Mouse (Mus musculus): ENCODE data around the gene BC048403.
A peak's percentile ranks its signal among the peaks of the same experiment; 100 is the strongest.

BC048403 gene

DNA sequence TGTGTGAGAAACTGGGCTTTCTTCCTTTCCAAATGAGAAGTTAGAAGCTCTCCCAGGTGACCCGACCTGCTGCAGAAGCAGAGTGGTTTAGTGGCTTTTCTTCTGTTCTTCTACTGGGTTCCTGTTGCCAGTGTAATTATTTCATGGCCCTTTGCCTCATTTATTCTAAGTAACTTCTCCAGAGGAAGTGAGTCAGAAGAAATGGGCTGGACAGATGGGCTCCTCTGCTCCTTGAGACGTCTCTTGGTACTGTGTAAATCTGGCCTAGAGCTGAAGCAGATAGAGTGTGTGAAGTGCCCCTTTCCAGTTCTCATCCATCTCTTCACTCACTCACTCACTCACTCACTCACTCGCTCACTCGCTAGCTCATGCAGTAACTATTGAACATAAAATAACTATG, 16.9 kb downstream of the BC048403 start:
- DNase-seq (ENCODE audit: low spot score): no peak

DNA sequence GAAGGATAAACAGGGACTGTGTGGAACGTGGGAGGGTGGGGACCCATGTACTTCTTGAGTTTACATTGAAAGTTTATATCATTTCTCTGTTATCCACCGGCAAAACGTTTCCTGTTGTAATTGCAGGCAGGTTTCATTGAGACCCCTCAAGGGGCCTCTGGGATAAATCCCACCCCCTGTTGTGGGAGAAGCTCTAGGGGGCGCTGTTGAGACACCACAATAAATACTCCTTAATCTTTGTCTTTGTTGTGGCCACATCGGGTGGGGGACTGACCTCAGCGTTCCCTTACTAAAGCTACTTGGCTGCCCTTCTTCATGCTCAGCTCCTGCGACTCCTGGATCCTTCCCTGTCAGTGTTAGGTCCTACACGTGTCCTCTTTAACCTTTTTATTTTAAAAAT, 19.4 kb downstream of the BC048403 start:
- DNase-seq (ENCODE audit: low spot score): no peak

DNA sequence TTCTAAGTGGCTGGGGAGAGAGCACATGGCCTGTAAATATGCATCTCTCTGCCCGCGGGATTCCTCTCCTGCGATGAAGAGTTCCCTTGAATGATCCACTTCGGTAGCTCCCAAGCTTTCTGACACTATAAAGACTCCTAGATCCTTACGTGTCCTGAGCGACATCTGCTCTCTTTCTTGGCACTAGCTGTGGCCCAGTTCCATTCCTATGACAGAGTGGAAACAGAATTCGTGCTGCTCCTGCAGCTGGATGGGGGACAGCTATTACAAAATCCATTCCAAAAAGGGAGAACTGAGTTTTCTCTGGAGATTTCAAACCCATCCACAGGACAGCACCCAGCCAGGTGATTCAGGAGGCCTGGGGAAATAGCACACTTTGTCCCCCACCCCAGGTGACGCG, 22.4 kb downstream of the BC048403 start:
- DNase-seq (ENCODE audit: low spot score): no peak

DNA sequence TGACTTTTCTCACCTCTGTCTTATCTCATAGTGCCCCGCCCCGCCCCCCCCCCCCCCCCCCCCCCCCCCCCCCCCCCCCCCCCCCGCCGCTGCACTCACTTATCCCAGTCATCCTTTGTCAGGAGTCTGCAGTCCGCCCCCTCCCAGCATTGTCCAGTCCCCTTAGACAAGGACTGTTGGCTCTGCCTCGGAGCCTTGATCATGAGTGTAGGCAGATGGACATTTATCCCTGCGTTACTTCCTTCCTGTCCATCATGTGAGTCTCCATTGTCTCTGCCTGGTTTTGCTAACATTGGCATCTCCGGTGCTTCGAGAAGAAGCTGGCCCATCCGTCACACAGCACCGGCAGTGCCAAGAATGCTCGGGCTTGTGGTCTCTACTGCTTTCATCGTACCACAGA, 23.5 kb downstream of the BC048403 start:
- no peak for DNase-seq (ENCODE audit: low spot score)

DNA sequence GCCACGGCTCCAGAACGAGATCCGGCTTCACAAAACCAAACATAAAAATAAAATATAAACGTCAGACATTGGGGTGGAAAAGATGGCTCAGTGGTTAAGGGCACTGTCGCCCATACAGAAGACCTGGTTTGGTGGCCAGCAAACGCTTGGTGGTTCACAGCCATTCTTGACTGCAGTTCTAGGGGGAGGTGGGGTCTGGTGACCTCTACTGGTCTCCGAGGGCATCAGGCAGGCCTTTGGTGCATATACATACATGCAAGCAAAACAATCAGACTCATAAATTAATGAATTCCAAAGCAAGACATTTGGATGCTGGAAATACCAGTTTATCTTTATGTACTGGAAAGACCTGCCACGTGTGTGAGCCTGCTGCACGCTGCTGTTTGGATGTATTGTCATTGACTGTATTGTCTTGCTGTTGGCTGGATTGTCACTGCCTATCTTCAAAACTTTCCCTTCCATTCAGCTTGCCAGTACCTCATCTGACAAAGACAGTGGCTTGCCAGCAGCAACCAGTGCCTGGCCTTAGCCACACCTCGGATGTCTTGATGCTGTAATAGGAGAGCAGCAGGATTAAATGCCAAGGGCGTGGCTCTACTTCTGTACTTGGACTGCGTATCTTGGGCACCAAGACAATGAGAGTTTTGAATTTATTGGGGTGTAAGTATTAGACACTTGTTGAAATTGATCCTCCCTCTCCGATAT, 24.9 kb downstream of the BC048403 start:
- DNase-seq (ENCODE audit: low spot score): no peak

DNA sequence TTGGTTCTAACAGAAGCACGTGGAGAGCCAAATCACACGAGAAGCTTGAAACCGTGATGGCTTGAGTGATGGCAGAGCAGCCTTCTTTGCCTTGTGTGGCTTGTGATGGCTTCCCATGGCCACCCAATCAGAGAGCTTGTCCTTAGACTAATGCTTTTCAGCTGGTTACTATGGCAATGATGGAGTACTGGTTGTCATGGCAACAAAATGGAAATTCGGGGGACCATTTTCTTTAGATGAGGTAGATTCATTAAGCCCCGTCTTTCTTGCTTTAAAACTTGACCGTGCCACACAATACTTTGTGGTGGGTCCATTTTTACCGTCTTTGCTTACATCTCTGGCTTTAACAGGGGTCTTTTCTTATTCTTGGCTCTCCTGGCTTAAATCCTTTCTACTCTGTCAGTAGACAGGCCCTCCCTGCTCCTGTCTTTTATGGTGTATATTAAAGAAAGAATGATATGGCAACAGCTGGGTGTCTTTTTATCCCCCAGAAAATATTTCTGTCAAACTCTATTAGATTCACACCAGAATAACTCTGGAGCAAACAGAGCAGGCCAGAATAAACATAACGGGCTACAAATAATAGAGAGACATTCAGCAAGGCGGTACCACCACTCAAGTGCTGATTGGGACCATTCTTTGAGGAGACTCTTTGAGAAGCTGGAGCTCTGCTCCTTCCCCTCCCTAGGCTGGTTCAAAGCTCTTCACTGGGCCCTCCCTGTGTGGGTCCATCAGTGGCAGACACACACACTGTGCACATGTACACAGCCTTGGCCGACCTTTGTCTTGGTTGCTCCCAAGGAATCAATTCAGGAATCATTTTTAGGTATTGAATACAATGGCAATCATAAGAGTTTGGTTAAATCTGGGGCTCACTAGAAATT, 25.7 kb downstream of the BC048403 start:
- no peak for DNase-seq (ENCODE audit: low spot score)

DNA sequence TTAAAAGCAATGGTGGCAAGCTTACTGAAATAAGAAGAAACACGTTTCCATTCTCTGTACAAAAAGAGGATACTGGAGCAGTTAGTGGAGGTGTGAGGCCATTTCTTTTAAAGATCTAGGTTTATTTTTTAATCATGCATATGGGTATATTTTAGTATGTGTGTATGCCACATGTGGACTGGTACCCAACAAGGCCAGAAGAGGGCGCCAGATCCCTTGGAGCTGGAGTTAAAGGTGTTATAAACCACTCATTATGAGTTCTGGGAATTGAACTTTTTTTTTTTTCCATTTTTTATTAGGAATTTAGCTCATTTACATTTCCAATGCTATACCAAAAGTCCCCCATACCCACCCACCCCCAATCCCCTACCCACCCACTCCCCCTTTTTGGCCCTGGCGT, 27.6 kb downstream of the BC048403 start:
- DNase-seq (ENCODE audit: low spot score): peak; percentile 60

DNA sequence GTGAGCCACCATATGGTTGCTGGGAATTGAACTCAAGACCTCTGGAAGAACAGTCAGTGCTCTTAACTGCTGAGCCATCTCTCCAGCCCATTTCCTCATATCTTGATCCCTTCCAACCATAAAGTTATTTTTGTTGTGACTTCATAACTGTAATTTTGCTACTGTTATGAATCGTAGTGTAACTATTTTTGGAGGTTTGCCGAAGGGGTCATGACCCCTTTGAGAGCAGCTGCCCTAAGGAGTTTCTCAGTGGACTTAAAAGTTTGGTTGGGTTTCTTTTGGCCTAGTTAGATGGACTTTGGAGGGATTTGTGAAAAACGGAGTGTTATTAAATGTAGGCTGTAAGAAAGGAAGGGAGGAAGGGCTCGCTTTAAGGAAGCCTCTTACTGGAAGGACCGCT, 30.0 kb downstream of the BC048403 start:
- no peak for DNase-seq (ENCODE audit: low spot score)

DNA sequence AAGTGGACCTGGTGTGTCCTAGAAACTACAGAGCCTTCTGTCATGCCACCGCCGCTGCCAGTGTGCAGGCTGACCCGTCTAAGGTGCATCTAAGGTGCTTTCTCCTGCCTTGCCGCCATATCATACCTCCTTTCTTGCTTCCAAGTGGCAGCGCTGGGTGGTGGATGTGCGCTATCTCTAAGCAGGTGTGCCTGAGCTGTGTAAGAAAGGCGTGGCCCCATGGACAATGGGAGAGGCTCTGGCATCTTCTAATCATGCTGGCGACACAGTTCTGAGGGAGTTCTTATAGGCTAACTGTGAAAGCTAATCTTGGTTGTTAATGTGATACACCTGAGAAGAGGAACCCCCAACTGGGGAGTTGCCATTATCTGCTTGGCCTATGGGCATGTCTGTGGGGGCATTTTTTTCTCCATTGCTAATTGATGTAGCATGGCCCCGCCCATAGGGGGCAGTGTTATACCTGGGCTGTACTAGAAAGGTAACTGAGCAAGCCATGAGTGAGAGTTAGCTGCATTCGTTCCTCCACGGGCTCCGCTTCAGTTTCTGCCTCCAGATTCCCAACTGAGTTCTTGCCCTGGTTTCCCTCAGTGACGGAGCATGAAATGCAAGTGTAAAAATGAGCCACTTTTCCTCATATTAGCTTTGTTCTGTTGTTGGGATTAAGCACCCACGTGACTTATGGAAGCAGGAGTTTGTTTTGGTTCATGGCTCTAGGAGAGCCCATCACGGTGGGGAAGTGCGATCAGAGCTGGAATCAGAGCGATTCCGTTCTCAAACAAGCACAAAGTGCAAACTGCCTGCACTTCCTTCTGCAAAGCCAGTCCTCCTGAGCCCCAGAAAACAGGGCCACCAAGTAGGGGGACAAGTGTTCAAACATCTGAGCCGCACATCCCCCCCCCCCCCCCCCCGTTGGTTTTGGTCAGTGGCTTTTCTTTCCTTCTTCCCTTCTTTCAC, 31.2 kb downstream of the BC048403 start:
- DNase-seq (ENCODE audit: low spot score): no peak

DNA sequence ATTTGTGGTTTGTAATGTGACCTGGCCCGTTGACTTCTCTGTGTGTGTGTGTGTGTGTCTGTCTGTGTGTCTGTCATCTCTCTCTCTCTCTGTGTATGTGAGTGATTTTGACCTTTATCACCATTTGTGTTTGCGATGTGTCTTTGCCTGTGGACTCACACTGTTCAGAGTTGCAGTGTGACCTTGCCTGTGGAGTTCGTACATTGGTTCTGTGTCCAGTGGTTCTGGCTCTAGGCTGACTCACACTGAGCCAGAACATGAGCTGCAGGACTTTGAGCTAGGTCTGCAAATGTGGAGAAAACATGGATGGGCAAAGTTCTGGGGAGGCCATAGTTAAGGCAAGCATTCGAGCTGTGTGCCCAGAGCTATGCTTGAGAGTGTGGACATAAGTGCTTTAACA, 34.1 kb downstream of the BC048403 start:
- DNase-seq (ENCODE audit: low spot score): no peak

DNA sequence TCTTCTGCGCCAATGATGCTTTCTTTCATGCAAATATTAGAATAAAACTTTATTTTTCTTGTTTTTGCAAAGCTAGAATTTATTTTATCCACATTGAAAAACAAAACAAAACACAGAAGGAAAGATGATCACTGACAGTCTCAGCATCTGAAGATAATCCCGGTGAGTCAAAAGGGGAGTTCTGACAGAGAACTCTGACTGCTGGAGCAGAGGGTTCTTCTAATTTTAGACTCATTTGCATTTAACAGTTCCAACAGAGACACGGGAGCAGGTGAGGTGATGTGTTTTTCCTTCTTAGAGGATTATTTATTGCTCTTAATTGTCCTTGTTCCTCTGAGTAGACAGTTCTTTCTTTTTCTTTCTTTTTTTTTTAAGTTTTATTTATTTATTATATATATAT, 36.3 kb downstream of the BC048403 start:
- no peak for DNase-seq (ENCODE audit: low spot score)

DNA sequence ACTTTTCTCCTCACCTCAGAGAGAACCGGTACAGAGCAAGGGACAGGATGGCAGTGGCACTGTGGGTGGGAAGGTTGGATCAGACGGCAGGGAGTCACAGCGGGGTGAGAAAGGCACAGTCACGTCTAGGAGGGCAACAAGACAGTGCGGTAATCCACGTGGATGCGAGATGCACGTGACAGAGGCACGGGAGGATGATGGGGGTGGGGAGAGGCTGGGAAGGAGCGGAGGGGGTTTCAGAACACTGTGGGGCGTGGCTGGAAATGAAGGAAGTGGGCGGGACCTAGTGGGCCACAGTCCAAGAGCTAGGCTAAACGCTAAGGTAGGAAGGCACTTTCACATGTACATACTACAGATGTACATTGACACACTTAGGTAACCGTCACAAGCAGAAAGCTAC, 41.4 kb downstream of the BC048403 start:
- peak; percentile 50 for DNase-seq (ENCODE audit: low spot score)

DNA sequence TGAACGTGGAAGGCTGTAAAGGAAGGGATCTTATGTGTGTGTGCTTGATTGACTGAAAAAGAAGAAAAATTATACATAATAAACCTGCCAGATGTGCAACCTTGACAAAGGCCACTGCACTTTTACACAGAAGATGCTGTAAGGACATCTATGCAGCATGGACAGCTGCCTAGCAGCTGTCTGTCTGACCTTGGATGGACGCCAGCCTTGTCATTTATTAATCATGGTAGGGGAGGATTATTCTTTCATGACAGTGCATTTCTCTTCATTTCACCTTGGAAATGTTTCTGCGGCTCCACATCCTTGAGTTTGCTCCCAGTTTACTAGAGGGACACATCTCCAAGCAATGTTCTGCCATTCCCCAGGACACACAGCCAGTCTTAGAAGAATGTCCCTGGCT, 48.8 kb downstream of the BC048403 start:
- DNase-seq (ENCODE audit: low spot score): no peak

DNA sequence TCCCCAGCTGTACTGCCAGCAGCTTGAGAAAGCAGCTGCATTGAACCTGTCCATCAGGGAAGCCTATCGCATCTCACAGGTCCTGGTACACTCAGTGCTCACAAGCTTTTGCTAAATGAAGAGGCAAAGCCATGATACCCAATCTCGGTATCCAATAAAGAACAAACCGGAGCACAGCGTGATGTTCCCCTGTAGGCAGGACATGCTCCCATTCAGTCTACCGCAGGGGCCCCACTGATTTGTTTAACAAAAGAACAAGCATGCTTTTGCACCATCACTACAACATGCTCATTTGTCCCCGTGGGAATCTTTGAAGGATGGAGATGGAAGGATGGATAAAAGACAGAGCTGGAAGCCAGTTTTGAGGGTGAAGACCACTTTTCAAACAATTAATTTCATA, 50.3 kb downstream of the BC048403 start:
- DNase-seq (ENCODE audit: low spot score): no peak

DNA sequence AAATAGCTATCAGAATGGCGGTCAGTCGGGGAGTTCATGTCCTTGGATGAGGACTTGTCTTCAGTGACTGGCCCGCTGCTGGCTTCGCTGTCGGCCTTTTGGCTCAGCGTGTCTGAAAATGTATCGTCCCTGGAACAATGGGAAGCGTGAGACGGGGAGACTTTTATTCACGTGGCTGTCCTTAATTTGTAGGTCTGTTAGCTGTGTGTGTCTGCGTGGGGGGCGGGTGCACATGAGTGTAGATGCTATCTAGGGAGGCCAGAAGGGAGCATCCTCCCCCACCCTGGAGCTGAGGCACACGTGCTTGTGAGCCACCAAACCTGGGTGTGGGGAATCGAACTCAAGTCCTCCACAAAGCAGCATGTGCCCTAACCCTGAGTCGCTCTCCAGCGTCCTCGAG, 52.9 kb downstream of the BC048403 start:
- DNase-seq (ENCODE audit: low spot score): peak; percentile 36

DNA sequence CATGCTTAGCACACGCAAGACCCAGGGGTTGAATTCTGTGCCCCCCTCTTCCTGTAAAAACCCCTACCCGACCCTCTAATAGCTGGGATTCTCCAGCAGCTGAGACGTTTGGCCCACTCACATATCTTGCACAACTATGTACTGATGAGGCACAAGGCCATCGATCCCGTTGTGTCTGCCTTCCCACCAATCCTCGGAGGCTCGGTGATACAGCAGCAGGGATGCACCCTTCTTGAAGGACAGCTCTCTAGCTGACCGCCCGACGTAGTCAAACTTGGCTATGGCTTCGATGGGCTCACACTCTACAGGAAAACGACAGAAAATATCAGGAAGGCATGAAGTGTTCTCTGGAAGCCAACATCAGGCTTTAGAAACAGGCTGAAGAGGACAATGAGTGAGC, 54.7 kb downstream of the BC048403 start:
- DNase-seq (ENCODE audit: low spot score): no peak

DNA sequence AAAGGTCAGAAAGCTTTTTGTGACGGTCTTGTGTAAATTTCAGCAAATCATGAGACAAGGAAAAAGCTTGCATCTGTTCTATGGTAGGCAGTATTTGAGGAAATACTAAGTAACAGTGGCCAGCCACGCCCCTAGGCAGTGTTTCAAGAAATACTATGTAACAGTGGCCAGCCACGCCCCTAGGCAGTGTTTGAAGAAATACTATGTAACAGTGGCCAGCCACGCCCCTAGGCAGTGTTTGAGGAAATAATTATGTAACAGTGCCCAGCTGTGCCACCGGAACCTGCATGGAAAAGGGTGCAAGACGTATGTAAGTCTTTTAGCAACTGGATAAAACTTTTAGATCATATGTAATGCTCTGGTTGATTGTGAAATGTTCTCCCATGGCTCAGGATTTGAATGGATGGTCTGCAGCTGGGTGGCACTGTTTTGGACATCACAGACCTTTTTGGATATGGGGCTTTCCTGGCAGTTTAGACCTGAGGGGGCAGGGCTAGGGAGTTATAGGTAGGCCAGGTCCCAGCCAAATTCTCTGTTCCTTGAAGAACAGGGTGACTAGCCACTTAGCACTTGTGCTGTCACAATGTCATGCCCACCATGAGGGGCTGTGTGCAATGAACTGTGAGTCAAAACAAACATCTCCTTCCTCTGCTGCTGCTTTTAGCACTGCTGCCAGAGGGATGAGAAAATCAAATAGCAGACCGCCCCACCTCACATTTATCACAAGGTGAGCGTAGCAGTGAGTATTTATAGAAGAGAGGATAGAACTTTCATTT, 56.5 kb downstream of the BC048403 start:
- DNase-seq (ENCODE audit: low spot score): no peak

DNA sequence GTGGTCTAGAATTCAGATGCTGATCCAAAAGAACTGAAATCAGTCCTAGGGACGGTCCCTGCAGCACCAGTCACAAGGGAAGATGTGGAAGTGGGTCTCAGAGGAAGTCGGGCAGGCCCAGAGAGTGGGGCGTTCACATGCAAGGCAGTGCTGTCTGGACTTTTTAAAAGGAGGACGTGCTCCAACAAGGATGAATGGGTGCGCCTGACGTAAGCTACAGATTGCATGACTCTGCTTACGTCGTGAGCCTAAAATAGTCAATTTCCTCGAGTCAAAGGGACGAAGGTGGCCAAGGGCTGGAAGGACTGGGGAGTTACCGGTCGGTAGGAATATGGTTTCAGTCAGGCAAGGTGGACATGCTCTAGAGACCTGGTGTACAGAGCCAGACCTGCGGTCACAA, 60.3 kb downstream of the BC048403 start:
- DNase-seq (ENCODE audit: low spot score): no peak

All from testis, postnatal 10 days (tissue).